Mouse (Mus musculus) erythroid progenitor cell, adult 5-6 weeks (primary cell): ENCODE measurements around the gene Tshz2. TPM values are rescaled to one million over a fixed set of nuclear protein-coding genes. Genes with fewer than 3 reads are reported as not detected.
"Not testable (repeated sequence)": the region's sequence is repeated elsewhere in the genome, so short reads cannot be mapped to it uniquely, and the experiment has no call there.

Source experiments
- ATAC-seq: replicated peaks from 2 replicates; pipeline ENCODE4 v1.8.0; 2016; ENCODE audit warnings: moderate number of reproducible peaks, mild to moderate bottlenecking, moderate TSS enrichment, inconsistent platforms; ENCODE audit not compliant: poor library complexity, low FRiP score, severe bottlenecking
- total RNA-seq, 2 experiments: library from RNA; stranded (forward) in 1 of 2; stranded (reverse) in 1 of 2; fragments of 150-400 nt in 1 of 2; fragments of 186-747, 209-891 nt in 1 of 2; gene quantifications; 2 replicates each; pipeline versions ENCODE4 v1.2.3 to v1.2.4; 2015 to 2017; ENCODE audit warnings: low replicate concordance in 2 of 2

Tshz2 gene
- total RNA-seq, 2 experiments from 2014 or later: not detected

GRCm38 (mm10) chr2:169843553-169843952, 210.7 kb downstream of the Tshz2 start:
- no peak for ATAC-seq

GRCm38 (mm10) chr2:169849077-169849476, 216.3 kb downstream of the Tshz2 start:
- ATAC-seq: no peak

GRCm38 (mm10) chr2:169849541-169849940, 216.7 kb downstream of the Tshz2 start:
- ATAC-seq: no peak

GRCm38 (mm10) chr2:169851606-169852005, 218.8 kb downstream of the Tshz2 start:
- ATAC-seq: no peak

DNA sequence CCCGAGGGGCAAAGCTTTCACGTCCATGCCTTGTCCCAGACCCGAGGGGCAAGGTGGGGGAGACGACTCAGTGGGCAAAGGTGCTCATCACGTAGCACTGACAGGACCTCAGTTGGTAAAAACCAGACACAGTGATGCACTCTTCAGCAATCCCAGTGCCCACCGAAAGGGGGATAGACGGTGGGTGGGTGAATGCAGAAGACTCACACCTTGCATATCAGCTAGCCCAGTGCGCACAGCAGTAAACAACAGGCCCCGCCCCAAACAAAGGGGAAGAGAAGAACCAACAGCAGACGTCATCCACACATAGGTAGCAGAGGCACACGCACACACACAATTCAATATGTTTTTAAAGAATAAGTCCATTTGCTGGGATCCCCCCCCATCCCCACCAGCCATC, 221.7 kb downstream of the Tshz2 start:
- no peak for ATAC-seq

DNA sequence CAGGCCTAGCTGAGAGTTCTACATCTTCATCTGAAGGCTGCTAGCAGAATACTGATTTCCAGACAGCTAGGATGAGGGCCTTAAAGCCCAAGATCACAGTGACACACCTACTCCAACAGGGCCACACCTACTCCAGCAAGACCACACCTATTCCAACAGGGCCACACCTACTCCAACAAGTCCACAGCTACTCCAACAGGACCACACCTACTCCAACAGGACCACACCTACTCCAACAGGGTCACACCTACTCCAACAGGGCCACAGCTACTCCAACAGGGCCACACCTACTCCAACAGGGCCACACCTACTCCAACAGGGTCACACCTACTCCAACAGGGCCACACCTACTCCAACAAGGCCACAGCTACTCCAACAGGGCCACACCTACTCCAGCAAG, 224.2 kb downstream of the Tshz2 start:
- ATAC-seq: not testable (repeated sequence)

DNA sequence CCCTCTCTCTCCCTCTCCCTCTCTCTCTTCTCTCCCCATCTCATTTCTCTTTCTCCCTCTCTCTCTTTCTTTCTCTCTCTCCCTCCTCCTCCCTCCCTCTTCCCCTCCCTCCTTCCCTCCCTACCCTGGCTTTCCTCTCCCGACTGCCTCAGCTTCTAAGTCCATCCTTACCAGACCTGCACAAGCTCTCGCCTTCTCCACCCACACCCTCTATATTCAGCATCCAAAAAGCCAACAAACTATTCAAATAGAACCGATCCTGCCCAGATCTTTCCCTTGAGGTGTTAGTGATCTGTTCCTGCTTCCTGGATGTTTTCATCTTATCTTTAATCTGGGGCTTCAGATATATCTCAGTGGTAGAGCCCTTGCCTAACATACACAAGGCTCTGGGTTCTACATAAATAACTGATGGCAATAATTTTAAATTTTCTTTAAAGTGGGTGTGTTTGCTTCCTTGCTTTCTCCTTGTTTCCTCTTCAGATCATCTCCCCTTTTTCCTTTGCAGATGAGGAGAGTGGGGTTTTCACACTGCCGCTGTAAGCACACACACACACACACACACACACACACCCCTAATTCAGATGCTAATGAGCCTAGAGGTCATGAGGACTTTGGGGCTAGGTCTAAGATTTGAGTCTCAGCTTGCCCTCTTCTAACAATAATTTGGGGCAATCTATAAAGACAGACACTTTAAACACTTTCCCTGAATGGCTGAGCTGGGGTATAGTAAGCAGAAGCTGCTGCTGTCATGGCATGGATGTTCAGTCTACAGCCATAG, 226.5 kb downstream of the Tshz2 start:
- no peak for ATAC-seq

DNA sequence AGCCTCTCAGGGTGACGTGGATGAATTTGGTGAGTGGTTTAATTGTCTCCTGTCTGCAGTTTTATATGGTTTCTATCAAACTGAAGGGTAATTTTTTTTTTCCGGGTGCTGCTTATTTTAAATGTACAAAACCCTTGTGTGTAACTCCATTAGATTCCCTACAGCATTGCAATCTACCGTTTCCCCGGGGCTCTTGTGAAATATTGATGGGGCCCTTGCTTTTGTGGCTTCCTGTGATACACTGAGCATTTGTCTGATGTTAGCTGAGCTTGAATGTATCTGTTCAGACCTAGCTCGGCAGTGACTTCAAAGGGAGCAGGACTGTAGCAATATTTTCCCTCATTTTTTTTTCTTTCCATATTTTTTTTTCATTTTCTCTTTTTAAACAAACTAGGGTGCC, 228.1 kb downstream of the Tshz2 start:
- no peak for ATAC-seq

GRCm38 (mm10) chr2:169862701-169863100, 229.9 kb downstream of the Tshz2 start:
- ATAC-seq: no peak

- no peak for ATAC-seq
Observed at GRCm38 (mm10) chr2:169869468-169869867, 236.7 kb downstream of the Tshz2 start.

DNA sequence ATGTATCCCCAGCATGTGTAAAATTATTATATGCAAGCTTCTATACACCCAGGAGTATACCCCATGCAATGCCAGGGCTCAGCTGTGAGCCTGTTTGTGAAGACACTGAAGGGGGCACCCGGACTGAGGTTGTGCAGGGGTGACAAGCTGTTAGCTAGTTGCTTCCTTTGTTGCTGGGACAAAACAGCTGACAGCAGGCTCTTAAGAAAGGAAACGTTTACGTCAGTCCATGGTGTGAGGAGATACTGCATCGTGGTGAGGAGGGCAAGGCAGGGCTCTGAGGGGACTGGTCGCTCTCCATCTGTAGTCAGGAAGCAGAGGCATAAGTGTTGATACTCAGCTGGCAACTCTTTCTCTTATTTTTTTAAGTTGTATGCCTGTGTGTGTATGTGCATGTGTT, 237.7 kb downstream of the Tshz2 start:
- no peak for ATAC-seq

- no peak for ATAC-seq
Observed at GRCm38 (mm10) chr2:169871436-169872060, 238.7 kb downstream of the Tshz2 start.

DNA sequence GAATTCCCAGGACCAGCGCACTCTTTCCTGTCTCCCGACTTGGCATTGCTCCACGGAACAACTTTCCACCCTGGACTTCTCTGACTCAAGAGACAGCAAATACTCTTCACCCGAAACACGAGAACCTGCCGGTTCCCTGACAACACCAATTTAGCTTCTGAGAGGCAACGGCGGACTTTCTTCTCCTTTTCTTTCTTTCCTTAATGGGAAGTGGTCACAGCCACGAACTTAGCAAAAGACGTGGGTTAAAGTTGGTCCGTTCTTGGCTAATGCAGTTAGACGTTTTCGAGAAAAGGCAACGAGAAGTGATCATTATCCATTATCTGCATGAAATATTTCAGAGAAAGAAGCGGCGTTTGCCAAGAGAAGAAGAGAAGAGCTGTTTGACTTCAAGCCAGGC, 240.6 kb downstream of the Tshz2 start:
- no peak for ATAC-seq

DNA sequence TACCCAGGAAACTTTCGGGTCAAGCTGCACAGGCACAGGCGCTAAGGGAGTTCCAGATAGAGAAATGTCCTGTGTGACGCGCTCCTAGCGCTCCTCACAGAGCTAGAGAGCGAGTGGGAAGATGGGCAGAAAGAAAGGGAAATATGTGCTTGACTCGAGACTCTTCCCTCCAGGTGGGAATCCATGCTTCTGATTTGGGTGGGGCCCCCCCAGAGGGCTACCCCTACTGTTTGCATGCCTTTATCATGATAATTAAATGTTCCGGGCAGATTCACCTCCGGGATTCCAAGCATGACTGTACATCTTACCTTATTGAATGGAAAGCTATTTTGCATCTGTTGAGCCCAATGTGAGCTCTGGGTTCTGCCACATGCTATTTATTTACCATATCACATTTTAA, 255.1 kb downstream of the Tshz2 start:
- no peak for ATAC-seq

DNA sequence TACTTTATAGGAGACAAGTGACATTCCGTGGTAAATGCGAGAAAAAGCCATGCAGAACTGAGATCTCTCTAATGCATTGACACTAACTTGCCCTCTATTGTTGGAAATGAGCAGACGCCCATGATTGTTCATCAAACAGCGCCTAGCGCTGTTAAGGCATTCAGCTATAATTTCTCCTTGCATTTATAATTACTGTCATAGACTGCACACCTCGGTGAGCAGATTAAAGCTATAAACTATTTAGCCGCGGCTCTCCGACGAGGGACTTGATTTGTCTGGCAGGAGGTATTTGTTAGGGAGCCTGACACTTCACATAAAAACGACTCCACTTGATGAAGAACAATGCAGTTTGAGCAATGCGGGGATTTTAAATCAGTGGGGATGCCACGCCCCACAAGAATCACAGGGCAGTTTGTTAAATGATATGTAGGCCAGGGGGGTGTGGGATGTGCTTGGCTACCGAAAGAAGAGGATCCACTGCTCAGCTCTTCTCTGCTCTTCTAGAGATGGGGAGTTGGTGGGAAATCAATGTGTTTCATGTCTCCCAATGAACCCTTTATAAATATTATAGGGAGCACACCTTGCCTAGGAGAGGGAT, 259.7 kb downstream of the Tshz2 start:
- no peak for ATAC-seq

DNA sequence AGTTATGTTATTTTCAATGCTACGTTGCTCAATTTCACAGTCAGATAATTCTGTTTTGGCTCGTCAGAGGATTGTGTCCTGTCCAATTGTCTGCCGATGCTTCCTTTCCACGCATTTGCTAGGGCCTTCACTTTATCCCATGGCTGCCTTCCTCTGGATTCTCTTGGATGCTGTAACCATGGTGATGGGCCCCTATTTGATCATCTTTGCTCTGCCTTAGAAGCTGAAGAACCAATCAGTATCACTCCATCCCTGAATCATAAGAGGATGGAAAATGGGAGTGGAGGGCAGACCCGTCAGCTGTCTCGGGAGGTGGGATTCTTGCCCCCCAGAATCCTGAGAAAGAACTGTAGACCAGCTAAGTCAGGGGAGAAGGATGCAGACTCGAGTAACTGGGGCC, 270.1 kb downstream of the Tshz2 start:
- no peak for ATAC-seq

- no peak for ATAC-seq
Observed at GRCm38 (mm10) chr2:169906396-169906795, 273.6 kb downstream of the Tshz2 start.

GRCm38 (mm10) chr2:169907979-169908378, 275.2 kb downstream of the Tshz2 start:
- no peak for ATAC-seq

DNA sequence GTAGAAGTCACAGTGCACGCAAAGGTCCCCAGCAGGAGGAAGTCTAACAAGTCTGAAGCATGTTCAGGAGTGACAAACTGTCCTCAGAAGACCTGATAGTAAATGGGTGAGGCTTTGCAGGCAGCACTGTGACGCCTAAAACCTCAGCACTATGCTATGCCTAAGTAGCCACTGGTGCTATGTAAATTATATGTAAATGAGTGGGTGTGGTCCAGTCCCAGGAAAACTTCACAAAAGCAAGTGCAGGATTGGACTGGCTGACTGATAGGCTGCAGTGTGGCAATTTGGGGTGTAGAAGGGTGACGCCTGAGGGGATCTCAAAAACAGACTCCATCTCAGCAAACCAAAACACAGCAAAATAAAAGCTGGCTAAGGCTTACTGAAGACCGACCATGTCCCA, 277.8 kb downstream of the Tshz2 start:
- ATAC-seq: no peak

GRCm38 (mm10) chr2:169912826-169913225, 280.0 kb downstream of the Tshz2 start:
- ATAC-seq: no peak

DNA sequence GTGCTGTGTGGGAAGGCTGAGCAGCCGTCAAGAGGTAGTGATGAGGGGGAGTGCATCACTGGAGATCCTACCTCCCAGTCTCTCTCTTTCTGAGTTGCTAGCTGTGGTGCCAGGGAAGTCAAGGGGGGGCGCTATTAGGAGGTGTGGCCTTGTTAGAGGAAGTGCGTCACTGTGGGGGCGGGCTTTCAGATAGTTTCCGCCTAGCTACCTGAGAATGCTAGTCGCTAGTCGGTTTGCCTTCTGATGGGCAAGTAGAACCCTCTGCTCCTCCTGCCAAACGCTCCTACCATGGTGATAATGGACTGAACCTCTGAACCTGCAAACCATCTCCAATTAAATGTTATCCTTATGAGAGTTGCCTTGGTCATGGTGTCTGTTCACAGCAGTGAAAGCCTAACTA, 282.1 kb downstream of the Tshz2 start:
- no peak for ATAC-seq
